Mouse (Mus musculus) megakaryocyte-erythroid progenitor cell, adult 5-6 weeks (primary cell): ENCODE measurements around the gene Wrb. TPM values are rescaled to one million over a fixed set of nuclear protein-coding genes. Genes with fewer than 3 reads are reported as not detected.

Experiments used
- total RNA-seq, 2 experiments: library from RNA; stranded (forward) in 1 of 2; stranded (reverse) in 1 of 2; fragments of 200-1000, 215-1000 nt in 1 of 2; fragments of >200 nt in 1 of 2; fragmentation: Nextera tagmentation in 1 of 2; gene quantifications; 2 replicates each; pipeline ENCODE4 v1.2.3; 2014 to 2017

Gene Wrb
- total RNA-seq, 2 experiments from 2014 or later: 11.1 to 16.5 TPM

Other genes starting within 250 kb of the Wrb start
- gene Psmg1, start 154.4 kb upstream of the Wrb start, total RNA-seq (2014; fragmentation: Nextera tagmentation): 79.9 and 88.8 TPM in 2 replicates
- gene Psmg1, start 154.4 kb upstream of the Wrb start, total RNA-seq (2017): 61.7 and 78.0 TPM in 2 replicates
- 66.3 and 76.7 TPM in 2 replicates for gene Brwd1, start 62.9 kb upstream of the Wrb start, total RNA-seq (2014; fragmentation: Nextera tagmentation)
- 56.5 and 66.8 TPM in 2 replicates for gene Brwd1, start 62.9 kb upstream of the Wrb start, total RNA-seq (2017)
- gene Hmgn1, start 17.7 kb upstream of the Wrb start, total RNA-seq (2014; fragmentation: Nextera tagmentation): 204 and 213 TPM in 2 replicates
- 395 and 654 TPM in 2 replicates for gene Hmgn1, start 17.7 kb upstream of the Wrb start, total RNA-seq (2017)
- not detected in 2 replicates for gene Lca5l, start 46.9 kb downstream of the Wrb start, total RNA-seq (2014; fragmentation: Nextera tagmentation)
- gene Lca5l, start 46.9 kb downstream of the Wrb start, total RNA-seq (2017): not detected in 2 replicates
- 2.6 TPM in 1 of 2 replicates, not detected in the other for gene Sh3bgr, start 55.0 kb downstream of the Wrb start, total RNA-seq (2014; fragmentation: Nextera tagmentation)
- gene Sh3bgr, start 55.0 kb downstream of the Wrb start, total RNA-seq (2017): not detected in 2 replicates
- gene B3galt5, start 90.4 kb downstream of the Wrb start, total RNA-seq (2014; fragmentation: Nextera tagmentation): not detected in 2 replicates
- gene B3galt5, start 90.4 kb downstream of the Wrb start, total RNA-seq (2017): 0.28 TPM in 1 of 2 replicates, not detected in the other